Mouse (Mus musculus): Measurements from ENCODE around the gene Klk1b8.
A peak's percentile ranks its signal among the peaks of the same experiment; 100 is the strongest.

GRCm38 (mm10) chr7:43925985-43926384 is 24.5 kb upstream of the Klk1b8 start:
- peak; percentile 27; the same call in 1 of the 2 replicates for TF ChIP-seq CTCF (IDR thresholded peaks at IDR 0.05; ENCODE audit: low read depth, low read length)
- TF ChIP-seq POLR2A (IDR thresholded peaks at IDR 0.05; ENCODE audit: borderline replicate concordance, low read depth, low read length), result no peak

Data from bone marrow macrophage, adult 2 months (primary cell).